Mouse (Mus musculus): ENCODE measurements around the gene Cluh. TPM values are rescaled to one million over a fixed set of nuclear protein-coding genes. Genes with fewer than 3 reads are reported as not detected.

Cluh gene
- polyA plus RNA-seq, 1 experiment from 2014 or later: 39.7 TPM

GRCm38 (mm10) chr11:74619201-74619955, 29.9 kb upstream of the Cluh start, which contains the start of gene Ccdc92b:
Gene Ccdc92b (plus strand): TSS chr11:74619605.
- Histone ChIP-seq H3K9me3 (ENCODE audit: control insufficient read depth, low read length) (no peaks in the 10 kb centered on the region), H3K4me1 (ENCODE audit: control insufficient read depth in 2 of 2, insufficient read depth in 2 of 2, low read length in 2 of 2) (peaks cover 2 to 5% of the 10 kb centered on the region in 2 experiments; a peak in 2 of 4 replicates), H3K36me3 (ENCODE audit: control insufficient read depth, insufficient read depth, low read length) (no peaks in the 10 kb centered on the region), H3K4me2 (ENCODE audit: low read length) (peak within 1 kb of the TSS; percentile 54), H3K27me3 (ENCODE audit: control insufficient read depth, insufficient read depth, low read length) (peaks cover 37% of the 10 kb centered on the region), H3K27ac (replicated peaks in 1 of 2; ENCODE audit: control insufficient read depth in 1 of 2, insufficient read depth in 1 of 2, low read depth in 2 of 2, low read length in 2 of 2) (no peak within 1 kb of the TSS), H3K9ac (ENCODE audit: low read length) (no peak within 1 kb of the TSS), H3K4me3 (ENCODE audit: control insufficient read depth in 1 of 2, insufficient read depth in 1 of 2, low read depth in 1 of 2, low read length in 2 of 2) (peak within 1 kb of the TSS in 1 of 2 experiments; percentile 30; a peak in 2 of 4 replicates)
- WGBS: under 1% methylated on average over 51 of the region's 63 CpGs
- ATAC-seq (ENCODE audit: insufficient number of reproducible peaks, insufficient read depth, low FRiP score, low read depth): peak; percentile 52; the same call in 1 of the 2 replicates

GRCm38 (mm10) chr11:74619956-74620300, 29.4 kb upstream of the Cluh start:
- Histone ChIP-seq H3K27ac (replicated peaks in 1 of 2; ENCODE audit: control insufficient read depth in 1 of 2, insufficient read depth in 1 of 2, low read depth in 2 of 2, low read length in 2 of 2) (no peak overlapping the region), H3K36me3 (ENCODE audit: control insufficient read depth, insufficient read depth, low read length) (no peaks in the 10 kb centered on the region), H3K27me3 (ENCODE audit: control insufficient read depth, insufficient read depth, low read length) (peaks cover 37% of the 10 kb centered on the region), H3K9ac (ENCODE audit: low read length) (no peak overlapping the region), H3K4me2 (ENCODE audit: low read length) (peak overlapping the region; percentile 54), H3K9me3 (ENCODE audit: control insufficient read depth, low read length) (no peaks in the 10 kb centered on the region), H3K4me1 (ENCODE audit: control insufficient read depth in 2 of 2, insufficient read depth in 2 of 2, low read length in 2 of 2) (peaks cover 2 to 5% of the 10 kb centered on the region in 2 experiments; a peak in 2 of 4 replicates), H3K4me3 (ENCODE audit: control insufficient read depth in 1 of 2, insufficient read depth in 1 of 2, low read depth in 1 of 2, low read length in 2 of 2) (peak overlapping the region in 1 of 2 experiments; percentile 30; a peak in 1 of 4 replicates)
- under 1% methylated on average over 16 of the region's 16 CpGs for WGBS
- ATAC-seq (ENCODE audit: insufficient number of reproducible peaks, insufficient read depth, low FRiP score, low read depth): no peak

- H3K9me3 ChIP-seq (ENCODE audit: control insufficient read depth, low read length): no peaks in the 10 kb centered on the region
- no peak for ATAC-seq (ENCODE audit: insufficient number of reproducible peaks, insufficient read depth, low FRiP score, low read depth)
- H3K4me3 ChIP-seq (ENCODE audit: control insufficient read depth in 1 of 2, insufficient read depth in 1 of 2, low read depth in 1 of 2, low read length in 2 of 2): no peak overlapping the region
- H3K27me3 ChIP-seq (ENCODE audit: control insufficient read depth, insufficient read depth, low read length): peaks cover 30% of the 10 kb centered on the region
- no peak overlapping the region for H3K9ac ChIP-seq (ENCODE audit: low read length)
- WGBS: 47% methylated on average over 8 of the region's 8 CpGs
- H3K4me2 ChIP-seq (ENCODE audit: low read length): no peak overlapping the region
- no peak overlapping the region for H3K27ac ChIP-seq (replicated peaks in 1 of 2; ENCODE audit: control insufficient read depth in 1 of 2, insufficient read depth in 1 of 2, low read depth in 2 of 2, low read length in 2 of 2)
- peaks cover 2 to 5% of the 10 kb centered on the region in 2 experiments; a peak in 2 of 4 replicates for H3K4me1 ChIP-seq (ENCODE audit: control insufficient read depth in 2 of 2, insufficient read depth in 2 of 2, low read length in 2 of 2)
- H3K36me3 ChIP-seq (ENCODE audit: control insufficient read depth, insufficient read depth, low read length): no peaks in the 10 kb centered on the region
Observed at GRCm38 (mm10) chr11:74621974-74622669, 27.2 kb upstream of the Cluh start.

GRCm38 (mm10) chr11:74623693-74624092, 25.6 kb upstream of the Cluh start:
- H3K27me3 ChIP-seq (ENCODE audit: control insufficient read depth, insufficient read depth, low read length): peaks cover 25% of the 10 kb centered on the region
- 58% methylated on average over 6 of the region's 6 CpGs for whole genome bisulfite sequencing
- peaks cover 2 to 5% of the 10 kb centered on the region in 2 experiments; a peak in 2 of 4 replicates for H3K4me1 ChIP-seq (ENCODE audit: control insufficient read depth in 2 of 2, insufficient read depth in 2 of 2, low read length in 2 of 2)
- no peaks in the 10 kb centered on the region for H3K36me3 ChIP-seq (ENCODE audit: control insufficient read depth, insufficient read depth, low read length)
- H3K27ac ChIP-seq (replicated peaks in 1 of 2; ENCODE audit: control insufficient read depth in 1 of 2, insufficient read depth in 1 of 2, low read depth in 2 of 2, low read length in 2 of 2): no peak overlapping the region
- H3K4me3 ChIP-seq (ENCODE audit: control insufficient read depth in 1 of 2, insufficient read depth in 1 of 2, low read depth in 1 of 2, low read length in 2 of 2): no peak overlapping the region
- no peaks in the 10 kb centered on the region for H3K9me3 ChIP-seq (ENCODE audit: control insufficient read depth, low read length)
- no peak for ATAC-seq (ENCODE audit: insufficient number of reproducible peaks, insufficient read depth, low FRiP score, low read depth)
- no peak overlapping the region for H3K4me2 ChIP-seq (ENCODE audit: low read length)
- no peak overlapping the region for H3K9ac ChIP-seq (ENCODE audit: low read length)

- Histone ChIP-seq H3K27me3 (ENCODE audit: control insufficient read depth, insufficient read depth, low read length) (peaks cover 14% of the 10 kb centered on the region), H3K4me1 (ENCODE audit: control insufficient read depth in 2 of 2, insufficient read depth in 2 of 2, low read length in 2 of 2) (peaks cover 0 to 2% of the 10 kb centered on the region in 2 experiments; a peak in 2 of 4 replicates), H3K9me3 (ENCODE audit: control insufficient read depth, low read length) (no peaks in the 10 kb centered on the region), H3K9ac (ENCODE audit: low read length) (no peak overlapping the region), H3K4me2 (ENCODE audit: low read length) (no peak overlapping the region), H3K36me3 (ENCODE audit: control insufficient read depth, insufficient read depth, low read length) (no peaks in the 10 kb centered on the region), H3K4me3 (ENCODE audit: control insufficient read depth in 1 of 2, insufficient read depth in 1 of 2, low read depth in 1 of 2, low read length in 2 of 2) (no peak overlapping the region), H3K27ac (replicated peaks in 1 of 2; ENCODE audit: control insufficient read depth in 1 of 2, insufficient read depth in 1 of 2, low read depth in 2 of 2, low read length in 2 of 2) (no peak overlapping the region)
- no peak for ATAC-seq (ENCODE audit: insufficient number of reproducible peaks, insufficient read depth, low FRiP score, low read depth)
Observed at GRCm38 (mm10) chr11:74625333-74625732, 24.0 kb upstream of the Cluh start.

- Histone ChIP-seq H3K4me2 (ENCODE audit: low read length) (no peak overlapping the region), H3K27ac (replicated peaks in 1 of 2; ENCODE audit: control insufficient read depth in 1 of 2, insufficient read depth in 1 of 2, low read depth in 2 of 2, low read length in 2 of 2) (no peak overlapping the region), H3K36me3 (ENCODE audit: control insufficient read depth, insufficient read depth, low read length) (no peaks in the 10 kb centered on the region), H3K27me3 (ENCODE audit: control insufficient read depth, insufficient read depth, low read length) (no peaks in the 10 kb centered on the region), H3K9ac (ENCODE audit: low read length) (no peak overlapping the region), H3K4me3 (ENCODE audit: control insufficient read depth in 1 of 2, insufficient read depth in 1 of 2, low read depth in 1 of 2, low read length in 2 of 2) (no peak overlapping the region), H3K4me1 (ENCODE audit: control insufficient read depth in 2 of 2, insufficient read depth in 2 of 2, low read length in 2 of 2) (peaks cover 0 to 2% of the 10 kb centered on the region in 2 experiments; a peak in 2 of 4 replicates), H3K9me3 (ENCODE audit: control insufficient read depth, low read length) (no peaks in the 10 kb centered on the region)
- ATAC-seq (ENCODE audit: insufficient number of reproducible peaks, insufficient read depth, low FRiP score, low read depth): no peak
- WGBS: 70% methylated on average over 3 of the region's 3 CpGs
Observed at GRCm38 (mm10) chr11:74627481-74627880, 21.8 kb upstream of the Cluh start.

GRCm38 (mm10) chr11:74631880-74632789, 17.2 kb upstream of the Cluh start:
- Histone ChIP-seq H3K27me3 (ENCODE audit: control insufficient read depth, insufficient read depth, low read length) (0 out of 2 replicates have a peak, but pooled peaks cover 3% of the 10 kb centered on the region), H3K27ac (replicated peaks in 1 of 2; ENCODE audit: control insufficient read depth in 1 of 2, insufficient read depth in 1 of 2, low read depth in 2 of 2, low read length in 2 of 2) (no peak overlapping the region), H3K4me2 (ENCODE audit: low read length) (no peak overlapping the region), H3K9ac (ENCODE audit: low read length) (no peak overlapping the region), H3K4me3 (ENCODE audit: control insufficient read depth in 1 of 2, insufficient read depth in 1 of 2, low read depth in 1 of 2, low read length in 2 of 2) (no peak overlapping the region), H3K36me3 (ENCODE audit: control insufficient read depth, insufficient read depth, low read length) (no peaks in the 10 kb centered on the region), H3K9me3 (ENCODE audit: control insufficient read depth, low read length) (no peaks in the 10 kb centered on the region), H3K4me1 (ENCODE audit: control insufficient read depth in 2 of 2, insufficient read depth in 2 of 2, low read length in 2 of 2) (peaks cover 0 to 1% of the 10 kb centered on the region in 2 experiments; a peak in 1 of 4 replicates)
- WGBS: 50% methylated on average over 7 of the region's 7 CpGs
- ATAC-seq (ENCODE audit: insufficient number of reproducible peaks, insufficient read depth, low FRiP score, low read depth): no peak

Data from heart, embryonic 14.5 days (tissue).